Mouse (Mus musculus): Measurements from ENCODE around the gene Chpf. TPM values are rescaled to one million over a fixed set of nuclear protein-coding genes. Genes with fewer than 3 reads are reported as not detected.

Gene Chpf
- total RNA-seq (2014; rRNA removed) (65.9 and 80.4 TPM in 2 replicates), polyA plus RNA-seq (2015; fragmentation: Nextera tagmentation; extraction: Ambion mirVana) (55.5 and 56.8 TPM in 2 replicates)

DNA sequence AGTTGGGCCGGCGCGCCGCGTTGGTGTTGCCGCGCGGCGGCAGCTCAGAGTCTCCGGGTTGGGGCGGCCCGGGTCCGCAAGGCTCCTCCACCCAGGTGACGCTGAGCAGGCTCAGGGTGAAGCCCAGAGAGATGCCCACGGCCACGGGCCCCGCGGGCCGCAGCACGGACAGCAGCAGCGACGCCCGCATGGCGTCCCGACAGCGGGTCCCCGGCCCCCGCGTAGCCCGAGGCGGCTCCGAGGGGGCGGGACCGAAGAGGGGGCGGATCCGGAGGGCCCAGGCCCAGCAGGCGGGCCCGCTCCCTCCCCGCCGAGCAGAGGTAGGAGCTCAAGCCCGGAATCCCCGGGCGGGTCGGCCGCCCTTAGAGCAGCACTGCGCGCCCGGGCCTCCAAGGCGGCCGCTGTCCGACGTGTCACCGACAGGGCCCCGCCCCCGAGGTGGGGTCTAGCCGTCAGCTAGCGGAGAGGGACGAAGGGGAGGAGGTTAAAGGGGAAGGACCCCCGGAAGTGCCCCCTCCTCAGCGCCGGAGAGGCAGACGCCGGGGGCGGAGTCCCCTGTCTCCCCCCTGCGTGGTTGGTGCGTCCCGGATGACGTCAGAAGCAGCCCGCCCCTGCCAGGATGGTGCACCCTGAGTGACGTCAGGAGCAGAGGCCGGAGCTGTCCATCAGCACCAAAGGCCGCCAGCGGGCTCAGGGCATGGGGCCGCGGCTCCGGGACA is at the start of gene Chpf, which contains the start of gene Tmem198:
TSS of gene Chpf (minus strand) at position 392 of the 719 bp plus-strand sequence.
TSS of gene Tmem198 (plus strand) at position 617 of the 719 bp plus-strand sequence.
- DNase-seq (peak; percentile 98), ATAC-seq (peak; percentile 94)
- Histone ChIP-seq H3K36me3 (ENCODE audit: insufficient read depth) (peaks cover 48% of the 10 kb centered on the region), H3K27ac (ENCODE audit: low read depth, low read length) (peak within 1 kb of the TSS; percentile 83), H3K9me3 (ENCODE audit: low read length) (no peaks in the 10 kb centered on the region), H3K4me1 (ENCODE audit: insufficient read depth) (peaks cover 26% of the 10 kb centered on the region), H3K9ac (peak within 1 kb of the TSS; percentile 90), H3K4me3 (ENCODE audit: low read depth, low read length) (peak within 1 kb of the TSS; percentile 85), H3K4me2 (ENCODE audit: low read depth) (peak within 1 kb of the TSS; percentile 82), H3K27me3 (ENCODE audit: insufficient read depth, low read length) (no peaks in the 10 kb centered on the region)
- TF ChIP-seq CTCF (IDR thresholded peaks at IDR 0.05; ENCODE audit: low read depth), result no peak
- under 1% methylated on average over 67 of the region's 76 CpGs for WGBS

DNA sequence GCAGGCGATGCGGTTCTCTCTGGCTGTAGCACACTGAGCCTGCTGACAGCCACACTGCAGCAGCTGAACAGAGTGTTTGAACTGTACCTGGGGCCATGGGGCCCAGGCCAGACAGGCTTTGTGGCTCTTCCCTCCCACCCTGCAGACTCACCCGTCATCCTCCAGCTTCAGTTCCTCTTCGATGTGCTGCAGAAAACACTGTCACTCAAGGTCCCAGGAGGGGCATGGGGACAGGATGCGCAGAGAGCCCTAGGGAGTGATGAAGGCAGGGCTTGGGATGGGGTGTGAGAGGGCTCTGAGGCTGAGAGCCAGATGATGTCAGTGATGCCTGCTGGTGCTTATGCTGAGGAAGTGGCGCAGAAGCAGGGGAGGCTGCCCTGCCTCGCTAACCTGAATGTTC is 45.6 kb upstream of the Chpf start:
- no peaks in the 10 kb centered on the region for H3K9me3 ChIP-seq (ENCODE audit: low read length)
- H3K27me3 ChIP-seq (ENCODE audit: insufficient read depth, low read length), result no peaks in the 10 kb centered on the region
- H3K4me2 ChIP-seq (ENCODE audit: low read depth), result no peak overlapping the region
- H3K36me3 ChIP-seq (ENCODE audit: insufficient read depth), result peaks cover 41% of the 10 kb centered on the region
- no peak overlapping the region for H3K9ac ChIP-seq
- no peak for ATAC-seq
- 90% methylated on average over 7 of the region's 7 CpGs for WGBS
- no peak for TF ChIP-seq CTCF (IDR thresholded peaks at IDR 0.05; ENCODE audit: low read depth)
- no peak overlapping the region for H3K4me3 ChIP-seq (ENCODE audit: low read depth, low read length)
- no peak overlapping the region for H3K27ac ChIP-seq (ENCODE audit: low read depth, low read length)
- H3K4me1 ChIP-seq (ENCODE audit: insufficient read depth), result peaks cover 4% of the 10 kb centered on the region
- DNase-seq, result no peak

DNA sequence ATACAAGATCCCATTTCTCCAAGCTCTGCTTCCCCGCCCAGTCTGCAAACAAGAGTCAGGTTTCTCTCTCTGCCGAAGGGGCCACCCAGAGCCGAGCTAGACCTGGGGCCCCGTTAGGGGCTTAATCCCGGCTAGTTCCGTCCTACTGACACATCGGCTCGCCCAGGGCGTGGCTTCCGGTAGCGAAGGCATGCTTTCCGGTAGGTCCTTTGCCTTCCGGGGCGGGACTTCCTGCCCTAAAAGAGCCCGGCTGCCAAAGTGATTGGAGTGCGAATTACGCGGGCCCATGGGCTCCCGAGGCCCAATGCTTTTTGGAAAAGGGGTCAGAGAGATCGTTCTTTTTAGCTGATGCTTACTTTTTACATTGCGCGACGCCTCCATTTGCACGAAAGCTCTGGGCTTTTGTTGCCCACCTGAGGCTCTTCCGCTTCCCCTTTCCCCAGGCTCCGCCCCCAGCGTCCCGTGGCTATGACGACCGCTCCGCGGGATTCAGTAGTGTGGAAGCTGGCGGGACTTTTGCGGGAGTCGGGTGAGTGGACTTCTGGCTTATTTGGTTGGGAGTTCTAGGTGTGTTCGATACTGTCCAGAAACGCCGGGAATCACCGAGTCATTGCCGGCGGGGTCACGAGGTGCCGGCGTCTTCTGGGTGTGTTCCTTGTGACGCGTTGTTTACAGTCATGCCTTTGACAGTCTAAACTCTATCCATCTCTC is 42.4 kb upstream of the Chpf start, which contains the start of gene Stk11ip:
TSS of gene Stk11ip (plus strand) at position 209 of the 711 bp plus-strand sequence.
- Histone ChIP-seq H3K27me3 (ENCODE audit: insufficient read depth, low read length) (no peaks in the 10 kb centered on the region), H3K4me1 (ENCODE audit: insufficient read depth) (peaks cover 4% of the 10 kb centered on the region), H3K4me2 (ENCODE audit: low read depth) (peak within 1 kb of the TSS; percentile 56), H3K9ac (peak within 1 kb of the TSS; percentile 53), H3K9me3 (ENCODE audit: low read length) (no peaks in the 10 kb centered on the region), H3K27ac (ENCODE audit: low read depth, low read length) (peak within 1 kb of the TSS; percentile 80), H3K36me3 (ENCODE audit: insufficient read depth) (peaks cover 11% of the 10 kb centered on the region), H3K4me3 (ENCODE audit: low read depth, low read length) (peak within 1 kb of the TSS; percentile 57)
- TF ChIP-seq CTCF (IDR thresholded peaks at IDR 0.05; ENCODE audit: low read depth), result no peak
- WGBS, result 1% methylated on average over 46 of the region's 46 CpGs
- peak; percentile 99 for ATAC-seq
- DNase-seq, result peak; percentile 95

DNA sequence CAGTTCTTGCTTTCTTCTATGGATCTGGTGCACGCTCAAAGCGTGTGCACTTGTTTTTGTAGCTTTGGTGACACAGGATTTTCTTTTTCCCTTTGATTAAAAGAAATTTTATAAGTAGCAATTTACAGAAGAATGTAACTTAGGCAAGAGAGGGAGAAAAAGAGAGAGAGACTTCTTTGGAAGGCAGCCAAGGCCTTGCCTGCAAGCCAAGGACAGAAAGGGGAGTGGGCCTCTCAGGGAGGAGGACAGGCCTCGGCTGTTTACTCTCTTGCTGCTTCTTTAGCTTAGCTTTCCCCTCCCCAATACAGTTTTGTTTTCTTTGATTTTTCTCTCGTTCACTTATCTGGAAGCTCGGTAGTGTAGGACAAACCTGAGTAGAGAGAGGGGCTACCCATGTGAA is 40.5 kb upstream of the Chpf start:
- DNase-seq (no peak), ATAC-seq (no peak)
- Histone ChIP-seq H3K4me1 (ENCODE audit: insufficient read depth) (peaks cover 4% of the 10 kb centered on the region), H3K27ac (ENCODE audit: low read depth, low read length) (no peak overlapping the region), H3K9ac (no peak overlapping the region), H3K36me3 (ENCODE audit: insufficient read depth) (no peaks in the 10 kb centered on the region), H3K27me3 (ENCODE audit: insufficient read depth, low read length) (no peaks in the 10 kb centered on the region), H3K9me3 (ENCODE audit: low read length) (no peaks in the 10 kb centered on the region), H3K4me2 (ENCODE audit: low read depth) (no peak overlapping the region), H3K4me3 (ENCODE audit: low read depth, low read length) (no peak overlapping the region)
- TF ChIP-seq CTCF (IDR thresholded peaks at IDR 0.05; ENCODE audit: low read depth), result no peak
- 45% methylated on average over 5 of the region's 5 CpGs for WGBS

DNA sequence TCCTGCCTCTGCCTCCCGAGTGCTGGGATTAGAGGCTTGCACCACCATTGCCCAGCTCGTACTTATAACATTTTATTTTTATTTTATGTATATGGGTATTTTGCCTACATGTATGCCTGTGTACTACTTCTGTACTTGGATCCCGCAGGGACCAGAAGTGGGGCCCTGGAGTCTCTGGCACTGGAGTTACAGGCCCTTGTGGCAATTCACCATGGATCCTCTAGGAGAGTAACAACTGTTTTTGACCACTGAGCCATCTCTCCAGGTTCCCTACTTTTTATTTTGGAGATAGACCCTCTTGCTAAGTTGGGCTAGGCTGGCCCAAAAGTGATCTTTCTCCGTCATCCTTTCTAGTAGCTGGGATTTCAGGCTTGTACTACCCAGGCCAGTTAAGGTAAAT is 39.3 kb upstream of the Chpf start:
- no peak for ATAC-seq
- 92% methylated on average over 4 of the region's 4 CpGs for WGBS
- no peak overlapping the region for H3K27ac ChIP-seq (ENCODE audit: low read depth, low read length)
- peaks cover 4% of the 10 kb centered on the region for H3K4me1 ChIP-seq (ENCODE audit: insufficient read depth)
- H3K4me3 ChIP-seq (ENCODE audit: low read depth, low read length), result no peak overlapping the region
- TF ChIP-seq CTCF (IDR thresholded peaks at IDR 0.05; ENCODE audit: low read depth), result no peak
- no peak overlapping the region for H3K4me2 ChIP-seq (ENCODE audit: low read depth)
- H3K27me3 ChIP-seq (ENCODE audit: insufficient read depth, low read length), result no peaks in the 10 kb centered on the region
- H3K36me3 ChIP-seq (ENCODE audit: insufficient read depth), result no peaks in the 10 kb centered on the region
- no peak overlapping the region for H3K9ac ChIP-seq
- no peaks in the 10 kb centered on the region for H3K9me3 ChIP-seq (ENCODE audit: low read length)
- no peak for DNase-seq

DNA sequence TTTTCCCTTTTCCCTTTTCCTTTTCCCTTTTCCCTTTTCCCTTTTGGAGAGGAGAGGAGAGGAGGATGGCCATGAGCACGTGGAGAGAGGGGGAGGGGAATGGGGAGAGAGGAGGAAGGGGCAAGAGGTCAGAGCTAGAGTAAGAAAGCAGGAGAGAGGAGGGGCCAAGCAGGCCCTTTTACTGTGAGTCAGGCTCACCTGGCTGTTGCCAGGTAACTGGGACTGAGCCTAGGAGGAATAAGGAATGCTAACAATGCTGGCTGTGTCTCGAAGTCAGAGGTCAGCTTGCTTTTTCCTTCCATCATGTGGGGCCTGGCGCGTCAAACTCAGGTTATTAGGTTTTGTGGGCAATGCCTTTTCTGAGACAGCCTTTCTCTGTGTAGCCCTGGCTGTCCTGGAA is 38.9 kb upstream of the Chpf start:
- ATAC-seq (no peak), DNase-seq (no peak)
- no peak for TF ChIP-seq CTCF (IDR thresholded peaks at IDR 0.05; ENCODE audit: low read depth)
- no peaks in the 10 kb centered on the region for H3K9me3 ChIP-seq (ENCODE audit: low read length)
- no peaks in the 10 kb centered on the region for H3K36me3 ChIP-seq (ENCODE audit: insufficient read depth)
- H3K27ac ChIP-seq (ENCODE audit: low read depth, low read length), result no peak overlapping the region
- H3K9ac ChIP-seq, result no peak overlapping the region
- peaks cover 4% of the 10 kb centered on the region for H3K4me1 ChIP-seq (ENCODE audit: insufficient read depth)
- no peaks in the 10 kb centered on the region for H3K27me3 ChIP-seq (ENCODE audit: insufficient read depth, low read length)
- 67% methylated on average over 4 of the region's 4 CpGs for WGBS
- no peak overlapping the region for H3K4me3 ChIP-seq (ENCODE audit: low read depth, low read length)
- H3K4me2 ChIP-seq (ENCODE audit: low read depth), result no peak overlapping the region
